Mouse (Mus musculus) embryonic facial prominence, embryonic 14.5 days (tissue): ENCODE results near the gene Kcnip1. TPM values are rescaled to one million over a fixed set of nuclear protein-coding genes. Genes with fewer than 3 reads are reported as not detected.

ENCODE experiments used
- ATAC-seq: fragments of 200-750 bp; cut with Nextera tagmentation; 2 replicates; pipeline ENCODE4 v1.8.0; 2017; ENCODE audit warnings: low read depth, moderate number of reproducible peaks, moderate TSS enrichment
- DNase-seq: peaks from one replicate; pipeline ENCODE4 v3.0.0-alpha.2; 2015; ENCODE audit warnings: low spot score
- H3K27ac ChIP-seq: fragments of 300-500 bp; sonication (generic); replicated peaks from 2 replicates; pipeline ENCODE4 v1.5.1; 2014; ENCODE audit warnings: low read depth, mild to moderate bottlenecking, low read length, moderate library complexity
- H3K27me3 ChIP-seq: fragments of 300-500 bp; sonication (generic); replicated peaks from 2 replicates; pipeline ENCODE4 v1.6.1; 2014; ENCODE audit warnings: low read length; ENCODE audit not compliant: control insufficient read depth, insufficient read depth
- H3K36me3 ChIP-seq: fragments of 300-500 bp; sonication (generic); 2 replicates; pipeline ENCODE4 v1.6.1; 2014; ENCODE audit warnings: low read length, mixed read lengths; ENCODE audit not compliant: control insufficient read depth, insufficient read depth
- H3K4me1 ChIP-seq: fragments of 300-500 bp; sonication (generic); 2 replicates; pipeline ENCODE4 v1.6.1; 2014; ENCODE audit warnings: antibody characterized with exemption, low read length; ENCODE audit not compliant: control insufficient read depth, insufficient read depth
- H3K4me2 ChIP-seq: fragments of 300-500 bp; sonication (generic); 2 replicates; pipeline ENCODE4 v1.6.1; 2014; ENCODE audit warnings: low read depth, mild to moderate bottlenecking, low read length, moderate library complexity, mixed read lengths
- H3K4me3 ChIP-seq: fragments of 300-500 bp; sonication (generic); 2 replicates; pipeline ENCODE4 v1.5.1; 2014; ENCODE audit warnings: low read depth, mild to moderate bottlenecking, low read length
- H3K9ac ChIP-seq: fragments of 300-500 bp; sonication (generic); 2 replicates; pipeline ENCODE4 v1.6.1; 2014; ENCODE audit warnings: low read depth, mild to moderate bottlenecking, low read length, moderate library complexity, mixed read lengths
- H3K9me3 ChIP-seq: fragments of 300-500 bp; sonication (generic); 2 replicates; pipeline ENCODE4 v1.6.1; 2016; ENCODE audit warnings: low read length; ENCODE audit not compliant: control insufficient read depth
- WGBS: fragments of 180-500 bp; shearing (Covaris S2); extraction: QIAGEN DNeasy Blood & Tissue Kit; methylation state at CpG from one replicate; pipeline ENCODE4 v1.1.7; 2014; 5-methylcytosine and 5-hydroxymethylcytosine counted together
- polyA plus RNA-seq: library from polyadenylated mRNA; unstranded; fragments of >200 nt; fragmentation: Nextera tagmentation; extraction: Ambion mirVana; gene quantifications from 2 replicates; pipeline ENCODE4 v1.2.1, GENCODE M21; 2014

Gene Kcnip1
- polyA plus RNA-seq, 1 experiment from 2014 or later = 5.0 TPM

DNA sequence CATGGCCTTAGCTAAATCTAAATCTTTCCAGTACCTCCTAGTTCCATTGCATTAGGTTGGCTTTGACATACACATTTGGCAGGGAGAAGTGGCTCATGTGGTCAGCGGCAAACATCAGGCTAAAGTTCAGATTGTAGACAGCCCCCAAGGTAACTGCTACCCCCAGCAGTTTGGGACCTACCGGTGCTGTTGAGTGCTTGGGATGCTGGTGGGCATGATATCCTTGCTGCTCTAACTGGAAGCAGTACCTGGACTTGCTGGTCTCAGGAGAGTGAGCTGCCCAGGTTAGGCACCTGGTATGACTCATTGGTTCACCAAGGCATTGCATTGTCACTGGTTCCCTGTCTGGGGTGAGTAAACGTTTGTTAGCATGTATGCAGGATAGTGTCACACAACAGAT lies 402.2 kb downstream of the Kcnip1 start:
- no peaks in the 10 kb centered on the region for H3K27me3 ChIP-seq
- DNase-seq = no peak
- no peak overlapping the region for H3K9ac ChIP-seq
- 79% methylated on average over 3 of the region's 3 CpGs for WGBS
- no peaks in the 10 kb centered on the region for H3K4me1 ChIP-seq
- H3K27ac ChIP-seq = no peak overlapping the region
- H3K9me3 ChIP-seq = no peaks in the 10 kb centered on the region
- no peak for ATAC-seq
- no peak overlapping the region for H3K4me2 ChIP-seq
- H3K4me3 ChIP-seq = no peak overlapping the region
- H3K36me3 ChIP-seq = no peaks in the 10 kb centered on the region

DNA sequence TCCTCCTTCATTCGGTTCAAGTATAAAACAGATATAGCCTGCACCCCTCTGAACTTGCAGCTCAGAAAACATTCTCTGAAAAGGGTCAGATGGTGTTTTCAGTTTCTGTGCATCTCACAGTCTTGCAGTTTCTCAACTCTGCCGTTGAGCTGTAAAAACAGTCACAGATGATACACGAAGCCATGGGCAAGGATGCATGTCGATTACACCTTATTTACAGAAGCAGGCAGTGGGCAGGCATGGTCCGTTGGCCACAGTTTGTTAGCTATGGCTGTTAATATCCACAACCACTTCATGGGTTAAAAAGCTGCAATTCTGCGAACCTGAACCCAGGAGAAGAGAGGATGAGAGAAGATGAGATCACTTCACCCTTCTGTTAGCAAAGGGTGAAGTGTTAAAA lies 406.3 kb downstream of the Kcnip1 start:
- H3K4me3 ChIP-seq = no peak overlapping the region
- H3K27ac ChIP-seq = no peak overlapping the region
- no peak overlapping the region for H3K9ac ChIP-seq
- DNase-seq (no peak), ATAC-seq (no peak)
- H3K9me3 ChIP-seq = no peaks in the 10 kb centered on the region
- no peaks in the 10 kb centered on the region for H3K4me1 ChIP-seq
- H3K4me2 ChIP-seq = no peak overlapping the region
- no peaks in the 10 kb centered on the region for H3K27me3 ChIP-seq
- 78% methylated on average over 6 of the region's 6 CpGs for WGBS
- no peaks in the 10 kb centered on the region for H3K36me3 ChIP-seq

DNA sequence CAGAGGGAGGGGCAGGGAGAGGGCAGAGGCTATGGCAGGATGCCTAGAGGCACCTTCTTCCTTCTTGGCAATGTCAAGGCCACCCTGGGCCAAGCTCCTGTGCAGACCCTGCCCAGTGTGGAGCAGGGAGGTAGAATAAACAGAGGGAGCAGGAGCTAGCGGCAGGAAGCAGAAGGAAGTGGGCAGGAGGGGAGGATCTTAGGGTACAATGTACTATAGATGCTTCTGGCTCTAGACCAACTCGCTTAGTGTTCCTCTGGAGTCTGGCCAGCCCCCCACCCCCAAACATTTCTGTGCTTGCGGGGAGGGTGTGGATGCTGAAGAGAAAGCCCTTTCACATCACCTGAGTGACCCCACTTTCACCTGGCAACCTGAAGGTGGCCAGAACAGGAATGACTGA lies 413.3 kb downstream of the Kcnip1 start:
- DNase-seq (peak; percentile 30), ATAC-seq (peak; percentile 67; the same call in 1 of the 2 replicates)
- Histone ChIP-seq H3K9me3 (no peaks in the 10 kb centered on the region), H3K36me3 (no peaks in the 10 kb centered on the region), H3K27me3 (no peaks in the 10 kb centered on the region), H3K9ac (no peak overlapping the region), H3K4me2 (no peak overlapping the region), H3K4me3 (no peak overlapping the region), H3K4me1 (no peaks in the 10 kb centered on the region), H3K27ac (no peak overlapping the region)
- WGBS = 74% methylated on average over 3 of the region's 3 CpGs

Other genes starting within 250 kb of the Kcnip1 start
- gene Kcnmb1, start 30.1 kb downstream of the Kcnip1 start, polyA plus RNA-seq = 0.09 and 0.22 TPM in 2 replicates
- gene Lcp2, start 53.8 kb upstream of the Kcnip1 start, polyA plus RNA-seq = 4.9 and 6.4 TPM in 2 replicates
- 0.54 and 0.72 TPM in 2 replicates for gene 4930469K13Rik, start 105.4 kb upstream of the Kcnip1 start, polyA plus RNA-seq
- 0.45 and 0.99 TPM in 2 replicates for gene Foxi1, start 214.9 kb upstream of the Kcnip1 start, polyA plus RNA-seq